Mouse (Mus musculus): Measurements from ENCODE around the gene Elf5. TPM values are rescaled to one million over a fixed set of nuclear protein-coding genes. Genes with fewer than 3 reads are reported as not detected.

Elf5 gene
- total RNA-seq (2021): 1 to 10 TPM; 1.1 TPM

DNA sequence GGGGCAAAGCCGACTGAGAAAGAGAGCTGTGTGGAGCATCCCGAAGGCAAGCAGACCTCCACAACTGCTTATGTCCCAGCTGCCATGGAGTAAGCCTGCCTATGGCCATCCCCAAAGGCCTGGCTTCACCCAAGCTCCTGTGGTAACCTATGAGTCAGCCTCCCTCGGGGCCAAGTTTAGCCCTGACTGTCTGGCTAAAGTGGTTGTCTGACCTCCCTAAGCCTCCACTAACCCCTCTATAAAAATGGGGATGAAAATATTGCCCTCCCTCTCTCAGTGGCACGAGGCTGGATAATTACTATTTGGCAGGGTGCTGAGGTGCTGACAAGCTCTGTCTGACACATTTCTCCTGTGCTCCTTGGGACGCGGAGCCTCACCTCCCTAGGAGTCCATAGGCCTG, at the start of gene Elf5:
Gene Elf5 (plus strand): TSS at position 341 of the 400 bp plus-strand sequence.
- no peak for DNase-seq (ENCODE audit: low spot score in 2 of 2)
- intact Hi-C loops (cut with DNase I): no loop called here

DNA sequence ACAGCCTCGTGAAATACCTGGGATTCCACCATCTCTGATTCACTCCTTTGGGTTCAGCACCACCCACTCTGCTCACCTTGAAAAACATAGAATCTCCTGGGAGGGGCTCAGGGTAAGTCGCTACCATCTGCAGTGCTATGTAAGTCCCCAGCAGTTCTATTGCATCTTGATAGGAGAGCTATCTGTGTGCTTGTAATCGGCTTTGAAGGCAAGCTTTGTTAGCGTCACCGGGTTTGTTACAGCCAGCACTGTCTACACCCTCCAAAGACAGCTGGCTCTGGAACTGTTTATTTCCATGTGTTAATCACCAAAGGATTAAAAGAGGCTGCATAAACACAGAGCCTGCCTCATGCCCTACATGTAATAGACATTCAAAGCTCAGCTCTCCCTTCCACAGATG, 38.9 kb upstream of the Elf5 start:
- intact Hi-C loops (cut with DNase I): no loop called here
- no peak for DNase-seq (ENCODE audit: low spot score in 2 of 2)

DNA sequence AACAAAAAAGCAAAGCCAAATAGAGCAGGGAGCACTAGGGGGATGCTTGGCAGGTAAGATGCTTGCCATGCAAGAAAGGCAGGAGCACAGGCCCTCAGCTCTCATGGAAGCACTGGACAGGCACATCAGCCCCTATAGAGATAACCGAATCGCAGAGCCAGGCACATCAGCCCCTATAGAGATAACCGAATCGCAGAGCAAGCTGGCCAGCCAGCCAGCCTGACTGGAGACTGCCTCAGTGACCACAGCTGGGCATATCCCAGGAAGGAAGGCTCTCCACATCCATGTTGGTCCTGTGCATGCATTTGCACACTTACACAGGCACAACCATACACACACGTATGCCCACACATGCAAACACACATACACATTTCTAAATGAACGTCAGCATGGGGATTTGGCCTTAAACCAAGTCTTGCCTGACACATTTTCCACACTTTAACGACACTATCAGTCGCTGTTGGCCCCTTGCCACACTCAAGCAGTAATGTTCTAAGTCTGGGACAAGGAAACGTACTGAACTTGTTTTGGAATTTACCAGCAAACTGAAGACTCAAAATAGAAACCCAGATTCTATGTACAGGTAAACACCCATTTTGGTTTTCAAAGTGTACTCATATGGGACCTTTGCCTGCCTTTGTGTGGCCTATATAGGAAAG, 31.9 kb upstream of the Elf5 start:
- intact Hi-C loops (cut with DNase I): no loop called here
- DNase-seq (ENCODE audit: low spot score in 2 of 2): no peak

DNA sequence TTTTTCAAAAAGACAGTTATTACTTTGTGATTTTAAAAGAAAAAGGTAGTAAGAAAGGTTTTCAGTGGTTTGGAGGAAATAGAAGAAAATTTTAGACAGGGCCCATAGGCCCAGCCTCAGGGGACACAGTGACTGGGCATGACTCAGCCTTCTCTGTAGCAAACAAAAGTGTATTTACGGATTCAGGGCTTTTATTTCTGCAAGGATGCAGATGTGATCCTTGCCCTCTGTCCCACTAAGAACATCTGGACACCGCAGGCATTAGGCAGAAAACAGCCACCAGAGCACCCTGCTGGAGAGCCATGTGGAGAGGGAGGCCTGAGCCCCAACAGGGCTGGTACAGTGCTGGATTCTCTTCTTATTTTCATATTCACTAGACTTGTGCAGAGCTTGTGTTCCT, 29.3 kb upstream of the Elf5 start:
- DNase-seq (ENCODE audit: low spot score in 2 of 2): no peak
- intact Hi-C loops (cut with DNase I): no loop called here

DNA sequence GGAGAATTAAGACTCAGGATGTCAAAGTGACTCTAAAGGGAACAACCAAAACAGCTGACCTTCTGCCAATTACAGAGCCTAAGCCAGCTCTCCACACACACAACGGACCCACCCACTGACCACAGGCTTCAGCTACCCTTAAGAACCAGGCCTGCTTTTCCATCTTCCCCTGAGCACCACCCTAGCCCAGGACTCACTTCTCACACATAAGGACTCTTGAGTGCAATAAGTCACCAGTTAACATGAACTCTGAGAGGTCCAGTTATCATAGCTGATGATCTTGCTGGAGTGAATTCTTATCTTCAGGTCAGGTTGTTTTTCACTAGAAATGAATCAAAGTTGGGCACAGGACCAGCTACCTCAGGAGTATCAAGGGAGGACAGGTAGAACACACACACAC, 23.6 kb upstream of the Elf5 start:
- intact Hi-C loops (cut with DNase I): no loop called here
- no peak for DNase-seq (ENCODE audit: low spot score in 2 of 2)

DNA sequence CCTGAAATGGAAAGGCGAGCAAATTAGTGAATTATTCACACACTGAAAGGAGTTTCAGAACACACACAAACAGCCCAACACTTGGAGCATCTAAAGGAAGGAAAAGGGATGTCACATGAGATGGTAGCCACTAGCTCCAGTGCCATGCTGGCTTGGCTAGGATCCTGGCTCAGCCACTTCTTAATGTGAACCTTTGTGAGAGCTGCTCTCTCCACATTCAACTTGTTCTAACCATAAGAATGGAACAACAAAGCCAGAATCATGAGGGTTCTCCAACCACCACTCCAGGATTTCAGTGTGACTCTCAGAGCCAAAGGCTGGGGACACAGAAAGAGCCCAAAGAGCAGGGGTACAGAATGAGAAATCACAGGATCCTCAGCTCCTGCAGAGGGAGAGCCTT, 23.2 kb upstream of the Elf5 start:
- no peak for DNase-seq (ENCODE audit: low spot score in 2 of 2)
- intact Hi-C loops (cut with DNase I): no loop called here

DNA sequence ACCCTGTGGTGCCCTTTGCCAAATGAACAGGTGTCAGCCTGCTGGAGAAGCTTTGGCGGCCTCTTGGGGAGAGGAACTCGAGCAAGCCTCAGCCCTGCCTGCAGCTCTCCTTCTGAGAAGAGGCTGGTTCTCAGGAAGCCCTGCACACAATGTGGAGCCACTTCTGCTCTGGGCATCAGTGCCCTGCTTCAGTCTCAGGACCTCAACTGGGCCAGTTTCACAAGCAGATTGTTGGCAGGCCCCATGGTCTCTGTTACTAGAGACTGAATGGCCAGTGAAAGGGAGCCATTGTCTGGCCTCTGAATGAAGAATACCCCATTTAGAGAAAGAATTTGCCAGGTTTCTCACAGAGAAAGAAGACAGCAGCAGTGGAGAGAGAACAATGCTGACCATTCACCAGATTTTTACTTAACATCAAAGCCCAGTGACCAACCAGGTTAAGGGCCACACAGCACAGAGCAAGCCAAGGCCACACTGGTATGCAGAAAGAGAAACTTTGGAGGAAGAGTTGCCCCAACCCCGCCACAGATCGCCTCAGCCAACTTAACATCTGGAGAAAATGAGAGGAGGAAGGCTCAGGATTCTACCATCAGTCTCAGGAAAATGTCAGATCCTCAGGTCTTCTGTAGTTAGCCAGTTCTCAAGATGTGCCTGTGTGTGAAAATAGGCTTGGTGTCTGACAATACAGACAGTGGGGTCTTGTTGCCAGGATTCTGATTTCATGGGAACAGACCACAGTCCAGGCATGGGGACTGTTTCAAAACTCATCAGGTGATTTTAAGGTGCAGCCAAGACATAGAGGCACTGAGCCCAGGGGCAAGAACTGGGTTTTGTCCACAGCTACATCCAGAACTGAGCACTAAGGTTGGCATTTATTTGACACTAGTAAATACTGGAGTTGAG, 21.2 kb upstream of the Elf5 start:
- peak; percentile 20 to 69 for DNase-seq (ENCODE audit: low spot score in 2 of 2)
- intact Hi-C loops (cut with DNase I): no loop called here

DNA sequence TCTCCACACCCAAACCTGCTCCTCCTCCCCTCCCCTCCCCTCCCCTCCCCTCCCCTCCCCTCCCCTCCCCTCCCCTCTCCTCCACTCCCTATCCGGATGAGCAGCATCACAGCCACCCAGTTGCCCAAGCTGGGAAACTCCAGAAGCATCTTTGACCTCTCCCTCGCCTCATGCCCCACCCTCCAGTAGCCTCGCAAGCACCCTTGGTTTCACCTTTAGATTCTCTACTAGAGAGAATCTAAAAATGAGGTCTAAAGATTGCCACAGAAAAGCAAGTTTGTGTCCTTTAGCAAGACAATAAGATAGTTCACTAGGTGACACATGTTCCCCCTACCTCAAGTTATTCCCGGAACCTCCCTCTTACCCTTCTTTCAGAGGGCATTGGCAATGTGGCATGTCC, 19.9 kb upstream of the Elf5 start:
- DNase-seq (ENCODE audit: low spot score in 2 of 2): no peak
- intact Hi-C loops (cut with DNase I): no loop called here

DNA sequence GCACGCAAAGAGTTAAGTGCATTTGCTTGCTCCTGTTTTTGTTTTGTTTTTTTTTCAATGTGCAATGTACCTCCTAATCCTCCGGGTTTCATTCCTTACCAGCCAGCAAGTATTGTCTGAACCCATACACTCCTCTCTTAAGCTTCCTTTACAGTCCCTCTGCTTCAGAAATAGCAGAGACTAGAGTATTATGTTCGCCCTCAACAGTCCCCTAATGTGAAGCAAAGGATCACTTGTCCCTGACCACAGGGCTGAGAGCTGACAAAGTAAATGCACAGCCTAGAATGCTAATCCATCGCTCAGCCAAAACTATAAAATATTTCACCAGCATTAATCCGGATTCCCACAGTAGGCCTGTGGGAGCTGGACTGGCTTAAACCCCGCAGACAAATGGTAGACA, 13.4 kb upstream of the Elf5 start:
- intact Hi-C loops (cut with DNase I): no loop called here
- no peak for DNase-seq (ENCODE audit: low spot score in 2 of 2)

DNA sequence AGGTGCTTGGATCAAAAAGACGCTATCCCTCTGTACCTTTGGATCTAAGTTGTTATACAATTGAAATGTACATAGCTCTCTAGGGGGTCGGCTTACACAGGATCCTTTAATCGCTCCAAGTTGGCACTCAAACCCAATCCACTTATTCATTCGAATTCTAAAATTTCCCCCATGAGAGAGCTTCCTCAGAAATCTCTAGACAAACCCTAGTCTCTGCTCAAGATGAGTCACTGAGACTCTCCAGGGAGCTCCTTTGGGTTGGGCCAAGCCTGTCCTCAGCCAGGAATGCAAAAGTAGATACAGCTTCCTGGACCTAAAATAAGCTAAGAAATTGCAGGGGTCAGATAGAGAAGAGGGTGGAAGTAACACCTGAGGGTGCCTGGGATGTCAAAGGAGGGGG, 10.8 kb upstream of the Elf5 start:
- peak in 1 of 2 experiments; percentile 26 for DNase-seq (ENCODE audit: low spot score in 2 of 2)
- intact Hi-C loops (cut with DNase I): no loop called here

DNA sequence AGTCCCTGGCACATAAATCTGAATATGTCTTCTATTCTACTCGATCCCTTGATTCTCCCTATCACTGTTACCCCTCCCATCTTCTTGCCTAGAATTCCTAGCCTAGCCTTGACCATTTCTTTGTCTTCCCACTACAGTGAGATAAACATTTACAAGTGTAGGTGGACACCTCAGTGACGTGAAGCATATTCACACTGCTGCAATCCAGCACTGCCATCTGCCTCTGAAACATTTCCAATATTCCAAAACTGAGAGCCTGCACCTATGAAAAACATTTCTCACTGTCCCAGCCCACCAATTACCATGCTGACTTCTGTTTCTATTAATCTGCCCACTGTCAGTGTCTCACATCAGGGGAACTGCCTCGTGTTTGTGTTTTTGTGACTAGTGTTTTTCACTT, 5.2 kb upstream of the Elf5 start:
- intact Hi-C loops (cut with DNase I): no loop called here
- peak in 1 of 2 experiments; percentile 55 for DNase-seq (ENCODE audit: low spot score in 2 of 2)

DNA sequence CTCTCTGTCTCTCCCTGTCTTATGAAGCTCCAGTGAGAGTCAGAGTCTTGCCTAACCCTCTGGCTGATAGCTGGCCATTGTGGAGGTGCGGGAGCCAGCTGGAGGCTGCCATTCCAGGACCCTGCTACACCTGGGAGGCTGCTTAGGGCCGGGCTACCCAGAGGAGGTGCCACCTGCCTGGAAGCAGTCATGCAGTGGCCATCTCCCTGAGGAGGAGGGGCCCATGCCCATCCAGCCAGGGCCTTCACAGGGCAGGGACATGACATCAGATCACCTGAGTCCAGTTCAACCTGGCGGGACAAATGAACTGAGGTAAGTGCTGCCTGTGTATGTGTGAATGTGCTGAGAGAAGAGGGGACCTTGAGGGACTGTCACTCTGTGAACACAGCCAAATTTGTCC, 328 bp downstream of the Elf5 start:
- intact Hi-C loops (cut with DNase I): no loop called here
- DNase-seq (ENCODE audit: low spot score in 2 of 2): no peak

DNA sequence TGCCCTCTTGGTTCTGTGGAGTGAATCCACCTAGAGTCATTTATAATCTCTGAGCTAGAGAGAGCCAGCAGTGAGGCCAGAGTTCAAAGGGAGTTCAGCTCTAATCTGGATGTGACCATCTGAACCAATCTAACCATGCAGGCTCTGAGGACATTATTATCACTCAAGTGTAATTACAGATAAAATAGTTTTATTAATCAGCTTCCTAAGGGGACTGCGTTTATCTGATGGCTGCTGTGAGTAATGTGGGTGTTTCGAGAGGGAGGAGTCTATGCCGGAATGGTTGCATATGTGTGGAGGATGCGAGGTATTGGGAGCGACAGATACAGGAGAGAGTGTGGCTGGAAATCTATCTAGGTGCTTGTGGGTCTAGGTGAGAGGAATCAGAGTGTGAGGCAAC, 1.9 kb downstream of the Elf5 start:
- intact Hi-C loops (cut with DNase I): no loop called here
- DNase-seq (ENCODE audit: low spot score in 2 of 2): no peak

DNA sequence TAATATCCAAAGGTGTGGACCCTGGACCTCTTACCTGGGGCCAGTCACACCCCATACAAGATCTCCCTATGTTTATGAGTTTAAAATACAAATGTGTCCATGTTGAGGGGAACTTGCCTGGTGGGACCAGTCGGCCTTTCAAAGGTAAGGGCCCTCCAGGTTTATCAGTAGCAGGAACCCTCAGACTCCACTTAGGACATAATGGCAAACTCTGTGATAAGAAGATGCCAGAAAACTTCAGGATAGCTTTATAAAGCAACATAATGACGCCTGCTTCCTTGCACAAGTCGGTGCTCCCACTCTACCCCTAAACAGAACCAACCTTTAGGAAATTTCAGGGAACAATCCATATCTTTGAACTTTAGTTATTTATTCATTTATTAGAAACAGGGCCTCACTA, 4.3 kb downstream of the Elf5 start:
- intact Hi-C loops (cut with DNase I): loop anchor here (5.0 kb wide), 1 partner anchor 328 kb away; no protein-coding TSS in a partner anchor
- DNase-seq (ENCODE audit: low spot score in 2 of 2): no peak

DNA sequence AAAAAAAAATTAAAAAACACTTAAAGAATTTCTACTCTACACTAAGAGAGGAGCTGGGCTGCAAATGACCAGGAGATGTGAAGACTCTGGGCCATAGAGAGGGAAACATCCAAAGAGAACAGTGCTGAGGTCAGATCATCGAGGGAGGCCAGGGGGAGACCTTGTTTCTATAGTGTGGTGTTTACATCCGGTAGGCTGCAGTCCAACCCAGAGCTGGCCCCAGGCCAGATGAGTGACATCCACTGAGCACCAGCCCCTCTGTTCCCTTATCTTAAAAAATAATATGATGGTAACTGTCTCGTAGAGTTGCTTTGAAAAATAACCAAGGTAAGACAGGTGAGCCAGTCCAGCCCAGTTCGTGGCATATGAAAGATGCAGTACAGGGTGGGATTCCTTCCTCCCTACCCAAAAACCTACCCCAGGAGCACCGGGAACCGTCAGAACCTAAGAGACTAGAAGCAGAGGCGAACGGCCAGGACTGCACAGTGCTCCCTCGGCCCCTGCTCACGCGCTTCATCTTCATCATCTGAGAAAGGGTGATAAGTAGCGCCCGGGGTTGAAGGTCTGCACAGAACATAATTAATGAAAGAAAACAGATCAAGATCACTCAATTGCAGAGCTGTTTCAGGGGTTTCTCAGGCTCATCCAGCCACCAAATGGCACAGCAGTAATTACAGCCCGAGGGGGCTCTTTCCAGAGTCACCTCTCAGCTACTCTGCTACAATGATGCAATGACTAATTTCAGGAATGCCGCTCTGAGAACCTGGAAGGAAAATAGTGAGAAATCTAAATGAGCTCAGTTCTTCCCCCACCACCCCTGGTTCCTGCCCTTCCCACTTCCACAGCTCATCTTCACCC, 9.4 kb downstream of the Elf5 start:
- no peak for DNase-seq (ENCODE audit: low spot score in 2 of 2)
- intact Hi-C loops (cut with DNase I): no loop called here

DNA sequence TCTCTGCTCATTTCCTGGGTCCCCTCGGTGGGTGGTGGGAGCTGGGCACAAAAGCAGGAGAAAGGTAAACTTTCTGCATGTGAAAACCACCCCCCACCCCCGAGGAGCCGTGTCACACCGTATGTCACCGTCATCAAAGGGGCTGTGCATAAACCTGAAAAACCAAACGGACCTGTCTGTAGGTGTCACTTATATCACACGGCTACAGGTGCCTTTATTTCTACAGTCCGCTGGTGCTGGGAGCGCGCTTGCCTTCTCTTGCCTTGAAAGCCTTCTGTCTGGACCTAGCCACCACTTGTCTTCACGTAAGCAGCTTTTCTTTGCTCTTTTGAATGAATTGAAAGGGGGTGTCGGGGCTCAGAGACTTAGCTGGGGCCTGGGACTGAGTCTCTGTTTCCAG, 12.4 kb downstream of the Elf5 start:
- intact Hi-C loops (cut with DNase I): no loop called here
- no peak for DNase-seq (ENCODE audit: low spot score in 2 of 2)

DNA sequence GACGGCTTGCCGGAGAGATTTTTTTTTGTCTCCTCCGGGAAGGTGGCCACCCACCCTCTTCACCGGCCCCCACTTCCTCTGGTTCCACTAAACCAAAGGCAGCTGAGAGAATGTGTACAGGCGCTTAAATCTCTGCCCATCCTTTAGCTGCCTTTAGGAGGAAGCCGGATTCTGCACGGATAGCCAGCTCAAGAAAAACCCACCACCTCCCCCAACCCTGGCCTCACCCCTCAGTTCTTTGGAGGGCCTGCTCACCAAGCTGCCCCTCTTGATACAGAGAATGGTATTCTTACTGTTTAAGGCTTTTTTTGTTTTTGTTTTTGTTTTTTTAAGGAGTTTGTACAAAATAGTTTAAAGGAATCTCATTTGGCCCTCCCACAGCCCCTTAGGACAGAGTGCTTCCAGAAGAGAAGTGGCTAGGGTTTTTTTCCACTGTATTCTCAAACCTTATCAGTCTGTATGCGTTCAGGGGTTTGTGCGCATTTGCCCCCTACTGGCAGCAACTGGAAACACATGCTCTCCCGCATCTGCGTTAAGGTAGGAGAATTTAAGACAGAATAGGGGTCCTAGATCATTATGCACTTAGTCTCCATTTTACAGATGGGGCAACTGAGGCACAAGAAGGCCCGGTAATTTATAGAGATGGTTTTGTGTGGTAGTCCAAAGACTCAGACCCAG, 13.0 kb downstream of the Elf5 start:
- DNase-seq (ENCODE audit: low spot score in 2 of 2): peak; percentile 70 to 74
- intact Hi-C loops (cut with DNase I): no loop called here

DNA sequence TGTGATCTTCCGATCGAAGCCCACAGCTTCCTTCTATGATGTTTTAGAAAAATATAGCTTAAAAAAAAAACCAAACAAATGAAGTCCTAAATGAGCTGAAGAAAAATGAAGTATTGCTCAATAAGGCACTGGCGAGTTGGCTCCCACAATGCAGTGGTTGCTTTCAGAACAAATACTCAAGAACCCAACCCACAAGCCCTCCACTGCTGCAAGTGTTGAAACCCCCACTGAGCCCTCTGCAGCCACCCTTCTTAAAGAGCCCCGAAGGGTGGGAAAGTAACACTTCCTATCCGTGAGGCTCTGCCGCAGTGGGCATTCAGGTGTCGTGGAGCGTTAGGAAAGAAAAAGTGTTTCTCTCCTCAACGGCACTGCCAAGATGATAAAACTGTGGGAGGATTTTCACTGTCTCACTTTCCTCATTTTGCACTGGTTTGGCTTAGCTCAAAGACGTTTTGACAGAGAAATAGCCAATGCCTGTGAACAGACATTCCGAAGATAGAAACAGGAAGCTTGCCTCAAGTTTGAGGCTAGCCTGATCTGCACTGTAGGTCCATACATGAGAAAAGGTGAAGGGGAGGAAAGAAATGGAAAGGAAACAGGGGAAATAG, 14.1 kb downstream of the Elf5 start:
- intact Hi-C loops (cut with DNase I): no loop called here
- DNase-seq (ENCODE audit: low spot score in 2 of 2): peak in 1 of 2 experiments; percentile 60

DNA sequence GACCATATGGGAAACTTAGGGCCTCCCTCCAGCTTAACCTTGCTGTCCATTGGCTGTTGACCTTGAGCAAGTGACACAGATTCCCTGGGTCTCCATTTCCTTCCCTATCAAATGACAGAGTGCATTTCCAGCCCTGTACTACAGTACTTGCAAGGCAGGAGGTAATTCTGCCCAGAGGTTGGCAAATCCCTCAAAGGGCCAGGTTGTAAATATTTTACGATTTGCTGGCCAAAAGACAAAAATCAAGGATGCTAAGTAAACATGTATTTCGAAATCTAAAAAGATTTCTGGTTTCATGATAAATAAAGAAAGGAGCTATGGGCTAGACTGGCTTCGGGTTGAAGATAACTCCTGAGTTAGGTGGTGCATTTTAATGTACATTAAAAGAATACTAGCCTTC, 16.9 kb downstream of the Elf5 start:
- intact Hi-C loops (cut with DNase I): no loop called here
- DNase-seq (ENCODE audit: low spot score in 2 of 2): no peak

All from left cerebral cortex, postnatal 25 days (tissue).